Mouse (Mus musculus): ENCODE data around the gene Zfp113. TPM values are rescaled to one million over a fixed set of nuclear protein-coding genes. Genes with fewer than 3 reads are reported as not detected.
"Not testable (repeated sequence)": the region's sequence is repeated elsewhere in the genome, so short reads cannot be mapped to it uniquely, and the experiment has no call there.

Zfp113 gene
- polyA plus RNA-seq, 1 experiment from 2014 or later, result 26.5 TPM

DNA sequence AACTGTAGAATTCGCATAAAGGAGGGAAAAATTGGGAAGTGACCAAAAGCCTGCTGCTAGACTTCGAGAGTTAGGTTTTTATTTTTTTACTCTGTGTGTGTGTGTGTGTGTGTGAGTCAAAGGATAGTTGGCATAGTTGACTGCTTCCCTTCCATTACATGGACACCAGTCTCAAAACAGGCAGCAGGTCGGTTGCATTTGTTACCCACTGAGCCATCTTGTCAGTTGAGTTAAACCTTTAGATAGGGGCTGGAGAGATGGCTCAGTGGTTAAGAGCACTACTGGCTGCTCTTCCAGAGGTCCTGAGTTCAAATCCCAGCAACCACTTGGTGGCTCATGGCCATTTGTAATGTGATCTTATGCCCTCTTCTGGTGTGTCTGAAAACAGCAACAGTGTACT lies 37.5 kb downstream of the Zfp113 start:
- no peak for ATAC-seq (ENCODE audit: low FRiP score, low read depth)
- H3K4me3 ChIP-seq, result peak overlapping the region; percentile 89
- H3K9ac ChIP-seq, result peak overlapping the region; percentile 89
- H3K27ac ChIP-seq (replicated peaks), result no peak overlapping the region
- H3K4me1 ChIP-seq (replicated peaks), result peaks cover 27% of the 10 kb centered on the region
- peak overlapping the region; percentile 61 for H3K4me2 ChIP-seq
- H3K9me3 ChIP-seq, result no peaks in the 10 kb centered on the region
- WGBS, result 75% methylated on average over 3 of the region's 3 CpGs
- H3K27me3 ChIP-seq, result no peaks in the 10 kb centered on the region
- peaks cover 17% of the 10 kb centered on the region for H3K36me3 ChIP-seq

DNA sequence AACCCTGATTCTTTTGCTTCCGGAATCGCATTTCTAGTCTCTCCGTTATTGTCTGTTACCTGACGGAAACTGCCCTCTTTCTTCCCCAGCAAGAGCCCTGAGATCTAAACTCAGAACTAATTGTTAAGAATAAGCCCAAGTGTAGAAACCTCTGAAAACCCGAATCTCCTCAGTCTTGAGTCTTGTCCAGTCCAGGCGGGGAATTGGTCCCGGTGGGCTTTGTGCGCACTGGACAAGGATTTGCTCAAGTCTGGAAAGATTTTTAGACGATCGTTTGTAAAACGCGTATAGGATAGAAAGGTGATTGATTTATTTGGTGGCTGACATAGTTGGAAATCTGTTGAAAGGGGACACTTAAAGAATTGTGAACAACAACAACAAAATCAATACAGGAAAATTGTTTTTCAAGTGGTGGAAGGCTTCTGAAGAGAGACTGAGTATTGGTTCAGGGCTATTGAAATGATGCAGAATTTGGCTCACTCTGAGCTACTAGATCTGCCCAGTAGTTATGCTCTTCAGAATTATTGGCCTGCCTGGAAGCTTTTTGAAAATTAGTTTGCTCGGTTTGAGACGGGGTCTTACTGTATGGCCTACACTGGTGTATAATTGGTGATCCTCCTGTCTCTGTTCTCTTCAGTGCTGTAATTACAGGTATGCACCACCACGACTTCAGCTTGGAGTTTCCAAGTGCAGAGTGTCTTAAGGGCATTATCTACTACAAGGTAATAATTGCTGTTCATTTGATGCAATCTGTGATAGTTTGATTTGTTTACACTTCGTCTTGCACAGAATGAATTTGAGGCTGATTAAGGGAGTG lies 38.1 kb downstream of the Zfp113 start:
- WGBS, result 6% methylated on average over 16 of the region's 16 CpGs
- H3K27me3 ChIP-seq, result no peaks in the 10 kb centered on the region
- peak; percentile 60 for ATAC-seq (ENCODE audit: low FRiP score, low read depth)
- peak overlapping the region; percentile 97 for H3K27ac ChIP-seq (replicated peaks)
- peaks cover 27% of the 10 kb centered on the region for H3K4me1 ChIP-seq (replicated peaks)
- H3K4me3 ChIP-seq, result peak overlapping the region; percentile 89
- peak overlapping the region; percentile 89 for H3K9ac ChIP-seq
- peaks cover 15% of the 10 kb centered on the region for H3K36me3 ChIP-seq
- no peaks in the 10 kb centered on the region for H3K9me3 ChIP-seq
- H3K4me2 ChIP-seq, result peak overlapping the region; percentile 61

- H3K4me1 ChIP-seq (replicated peaks), result peaks cover 27% of the 10 kb centered on the region
- H3K4me3 ChIP-seq, result peak within 1 kb of the TSS; percentile 89
- WGBS, result 7% methylated on average over 38 of the region's 38 CpGs
- peak within 1 kb of the TSS; percentile 97 for H3K27ac ChIP-seq (replicated peaks)
- peak; percentile 97 for ATAC-seq (ENCODE audit: low FRiP score, low read depth)
- no peaks in the 10 kb centered on the region for H3K9me3 ChIP-seq
- H3K27me3 ChIP-seq, result no peaks in the 10 kb centered on the region
- H3K9ac ChIP-seq, result peak within 1 kb of the TSS; percentile 89
- H3K36me3 ChIP-seq, result peaks cover 11% of the 10 kb centered on the region; the same call in 1 of the 2 replicates
- H3K4me2 ChIP-seq, result peak within 1 kb of the TSS; percentile 61
Measured at GRCm38 (mm10) chr5:138116255-138117198, 39.0 kb downstream of the Zfp113 start, which contains the start of gene Zscan21. TSS of gene Zscan21 (plus strand) at chr5:138116903.

- not testable (repeated sequence) for ATAC-seq (ENCODE audit: low FRiP score, low read depth); H3K27ac ChIP-seq (replicated peaks); H3K4me1 ChIP-seq (replicated peaks); H3K4me2 ChIP-seq; H3K9me3 ChIP-seq; H3K36me3 ChIP-seq; H3K27me3 ChIP-seq; H3K4me3 ChIP-seq; H3K9ac ChIP-seq
- WGBS, result 55% methylated on average over 4 of the region's 4 CpGs
Measured at GRCm38 (mm10) chr5:138109847-138110396, 45.6 kb downstream of the Zfp113 start.

DNA sequence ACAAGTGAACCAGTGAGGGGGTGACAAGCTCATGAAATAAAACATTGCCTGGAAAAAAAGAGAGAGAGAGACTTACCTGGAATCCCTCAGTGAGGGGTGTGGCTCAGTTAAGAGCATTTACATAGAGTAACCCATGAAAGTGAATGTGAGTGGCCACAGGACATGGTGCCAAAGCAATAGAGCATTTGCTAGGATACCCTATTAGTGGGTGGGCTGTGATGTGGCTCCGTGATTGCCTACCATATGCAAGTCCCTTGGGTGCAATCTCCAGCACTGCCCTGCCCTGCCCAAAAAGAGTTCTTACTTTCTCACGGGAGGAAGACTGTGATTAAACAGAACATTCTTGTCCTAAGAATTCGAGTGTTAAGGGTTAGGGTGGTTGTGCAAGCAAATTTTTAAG lies 48.4 kb downstream of the Zfp113 start:
- Histone ChIP-seq H3K27me3 (no peaks in the 10 kb centered on the region), H3K27ac (replicated peaks) (no peak overlapping the region), H3K36me3 (peaks cover 36% of the 10 kb centered on the region), H3K4me3 (no peak overlapping the region), H3K9me3 (no peaks in the 10 kb centered on the region), H3K4me1 (replicated peaks) (no peaks in the 10 kb centered on the region), H3K9ac (no peak overlapping the region), H3K4me2 (no peak overlapping the region)
- no peak for ATAC-seq (ENCODE audit: low FRiP score, low read depth)
- WGBS, result 75% methylated on average over 3 of the region's 3 CpGs

DNA sequence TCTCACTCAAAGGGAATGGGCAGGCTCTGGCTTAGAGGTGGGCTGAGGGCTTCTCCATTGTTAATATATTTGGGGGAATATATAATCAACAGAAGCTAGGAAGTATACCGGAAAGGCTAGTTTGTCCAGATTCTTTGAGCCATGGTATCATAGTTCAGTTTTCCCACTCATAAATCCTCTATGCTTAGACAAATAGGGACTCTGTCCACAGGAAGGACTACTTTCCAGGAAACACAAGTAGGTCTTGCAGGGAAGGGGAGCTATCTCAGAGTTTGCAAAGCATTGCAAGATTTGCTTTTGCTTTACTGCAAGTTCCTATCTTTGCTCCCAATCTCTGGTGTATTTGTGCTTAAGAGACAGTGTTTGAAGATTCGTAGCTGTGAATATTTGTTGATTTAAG lies 50.6 kb downstream of the Zfp113 start:
- Histone ChIP-seq H3K9me3 (no peaks in the 10 kb centered on the region), H3K27me3 (no peaks in the 10 kb centered on the region), H3K27ac (replicated peaks) (no peak overlapping the region), H3K4me1 (replicated peaks) (no peaks in the 10 kb centered on the region), H3K9ac (no peak overlapping the region), H3K36me3 (peaks cover 58% of the 10 kb centered on the region), H3K4me2 (no peak overlapping the region), H3K4me3 (no peak overlapping the region)
- WGBS, result 95% methylated on average over 2 of the region's 2 CpGs
- no peak for ATAC-seq (ENCODE audit: low FRiP score, low read depth)

DNA sequence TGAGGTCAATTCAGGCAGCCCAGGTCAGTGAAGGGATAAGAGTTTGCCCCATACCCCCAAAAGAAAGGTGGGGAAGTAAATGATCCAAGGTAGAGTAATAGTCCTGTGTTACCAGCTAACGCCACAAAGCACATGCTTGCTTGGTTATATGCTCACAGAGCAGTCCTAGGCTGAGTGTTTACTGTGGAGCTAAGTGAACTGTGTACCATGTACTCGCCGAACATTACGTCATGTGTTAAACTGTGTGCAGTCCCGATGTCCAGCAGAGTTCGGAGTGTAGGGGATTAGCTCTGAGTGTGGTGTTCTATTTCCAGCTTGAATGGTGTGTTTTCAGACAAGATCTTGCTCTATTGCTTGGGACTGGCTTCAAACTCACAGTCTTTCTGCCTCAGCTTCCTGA lies 61.1 kb downstream of the Zfp113 start:
- Histone ChIP-seq H3K4me3 (no peak overlapping the region), H3K9me3 (no peaks in the 10 kb centered on the region), H3K27ac (replicated peaks) (no peak overlapping the region), H3K9ac (no peak overlapping the region), H3K36me3 (peaks cover 64% of the 10 kb centered on the region), H3K4me2 (no peak overlapping the region), H3K4me1 (replicated peaks) (no peaks in the 10 kb centered on the region), H3K27me3 (no peaks in the 10 kb centered on the region)
- ATAC-seq (ENCODE audit: low FRiP score, low read depth), result no peak
- 93% methylated on average over 6 of the region's 6 CpGs for WGBS

- Histone ChIP-seq H3K9ac (no peak overlapping the region), H3K4me2 (no peak overlapping the region), H3K27me3 (no peaks in the 10 kb centered on the region), H3K27ac (replicated peaks) (no peak overlapping the region), H3K4me1 (replicated peaks) (peaks cover 13% of the 10 kb centered on the region), H3K4me3 (no peak overlapping the region), H3K36me3 (peaks cover 47% of the 10 kb centered on the region), H3K9me3 (no peaks in the 10 kb centered on the region)
- no peak for ATAC-seq (ENCODE audit: low FRiP score, low read depth)
- WGBS, result 95% methylated on average over 4 of the region's 4 CpGs
Measured at GRCm38 (mm10) chr5:138092771-138093170, 62.8 kb downstream of the Zfp113 start.

DNA sequence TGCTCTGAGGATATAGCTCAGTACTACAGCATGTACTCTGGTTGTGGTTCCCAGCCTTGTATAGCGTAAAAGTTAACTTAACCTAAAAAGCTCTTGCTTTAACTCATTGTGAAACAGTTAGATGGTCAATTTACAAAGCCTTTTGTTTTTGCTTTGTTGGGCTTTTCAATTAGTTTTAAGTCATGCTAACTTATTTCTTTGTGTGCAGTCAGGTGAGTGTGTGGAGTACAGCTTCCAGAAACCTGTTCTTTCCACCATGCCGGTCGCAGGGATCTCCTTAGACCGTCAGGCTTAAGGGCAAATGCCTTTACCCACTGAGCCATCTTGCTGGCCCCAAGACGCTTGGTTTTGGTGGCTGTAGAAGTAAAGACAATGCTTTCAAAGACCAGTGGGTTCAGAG lies 64.8 kb downstream of the Zfp113 start:
- Histone ChIP-seq H3K9ac (no peak overlapping the region), H3K27me3 (no peaks in the 10 kb centered on the region), H3K4me2 (no peak overlapping the region), H3K4me1 (replicated peaks) (peaks cover 32% of the 10 kb centered on the region), H3K36me3 (peaks cover 26% of the 10 kb centered on the region), H3K4me3 (no peak overlapping the region), H3K27ac (replicated peaks) (no peak overlapping the region), H3K9me3 (no peaks in the 10 kb centered on the region)
- no peak for ATAC-seq (ENCODE audit: low FRiP score, low read depth)
- WGBS, result 93% methylated on average over 5 of the region's 5 CpGs

DNA sequence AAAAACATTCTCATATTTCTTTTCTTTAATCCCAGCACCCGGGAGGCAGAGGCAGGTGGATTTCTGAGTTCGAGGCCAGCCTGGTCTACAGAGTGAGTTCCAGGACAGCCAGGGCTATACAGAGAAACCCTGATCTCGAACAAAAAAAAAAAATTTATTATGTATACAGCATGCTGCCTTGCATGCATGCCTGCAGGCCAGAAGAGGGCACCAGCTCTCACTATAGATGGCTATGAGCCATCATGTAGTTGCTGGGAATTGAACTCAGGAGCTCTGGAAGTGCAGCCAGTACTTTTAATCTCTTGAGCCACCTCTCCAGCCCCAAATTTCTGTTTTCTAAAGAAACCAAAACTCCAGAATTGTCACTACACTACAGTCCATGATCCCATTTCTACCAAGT lies 65.3 kb downstream of the Zfp113 start:
- H3K4me2 ChIP-seq, result no peak overlapping the region
- H3K9me3 ChIP-seq, result no peaks in the 10 kb centered on the region
- H3K27ac ChIP-seq (replicated peaks), result no peak overlapping the region
- WGBS, result 78% methylated on average over 3 of the region's 3 CpGs
- peaks cover 23% of the 10 kb centered on the region for H3K36me3 ChIP-seq
- no peak overlapping the region for H3K4me3 ChIP-seq
- H3K4me1 ChIP-seq (replicated peaks), result peaks cover 32% of the 10 kb centered on the region
- H3K9ac ChIP-seq, result no peak overlapping the region
- H3K27me3 ChIP-seq, result no peaks in the 10 kb centered on the region
- ATAC-seq (ENCODE audit: low FRiP score, low read depth), result no peak

All from hindbrain, embryonic 15.5 days (tissue).